Mouse (Mus musculus): ENCODE data around the gene Lmln. TPM values are rescaled to one million over a fixed set of nuclear protein-coding genes. Genes with fewer than 3 reads are reported as not detected.

Lmln gene
- polyA plus RNA-seq, 1 experiment from 2014 or later, result 3.3 TPM

DNA sequence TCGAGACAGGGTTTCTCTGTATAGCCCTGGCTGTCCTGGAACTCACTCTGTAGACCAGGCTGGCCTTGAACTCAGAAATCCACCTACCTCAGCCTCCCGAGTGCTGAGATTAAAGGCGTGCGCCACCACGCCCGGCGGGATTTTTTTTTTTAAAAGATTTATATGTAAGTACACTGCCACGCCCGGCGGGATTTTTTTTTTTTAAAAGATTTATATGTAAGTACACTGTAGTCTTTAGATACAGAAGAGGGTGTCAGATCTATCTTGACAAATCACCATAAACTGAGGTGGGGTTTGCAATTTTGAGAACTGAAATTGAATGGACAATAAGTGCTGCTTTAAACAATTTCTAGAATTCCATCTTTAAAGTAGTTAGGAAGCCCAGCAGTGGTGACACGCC, 921 bp upstream of the Lmln start:
- Histone ChIP-seq H3K4me1 (ENCODE audit: control insufficient read depth, insufficient read depth, low read length) (peaks cover 13% of the 10 kb centered on the region), H3K4me3 (ENCODE audit: low read depth, low read length) (peak overlapping the region; percentile 74; the same call in 1 of the 2 replicates), H3K4me2 (peak overlapping the region; percentile 78), H3K9ac (ENCODE audit: low read depth, low read length) (peak overlapping the region; percentile 74; the same call in 1 of the 2 replicates), H3K27ac (ENCODE audit: low read depth, low read length) (peak overlapping the region; percentile 86), H3K36me3 (ENCODE audit: control insufficient read depth, insufficient read depth, low read length) (peaks cover 21% of the 10 kb centered on the region), H3K9me3 (replicated peaks; ENCODE audit: control insufficient read depth, low read length) (no peaks in the 10 kb centered on the region), H3K27me3 (ENCODE audit: control insufficient read depth, insufficient read depth, low read length) (no peaks in the 10 kb centered on the region)
- no peak for ATAC-seq (replicated peaks; ENCODE audit: insufficient number of reproducible peaks, low FRiP score, low TSS enrichment)
- WGBS (ENCODE audit: insufficient replicate concordance), result 51% methylated on average over 11 of the region's 11 CpGs

DNA sequence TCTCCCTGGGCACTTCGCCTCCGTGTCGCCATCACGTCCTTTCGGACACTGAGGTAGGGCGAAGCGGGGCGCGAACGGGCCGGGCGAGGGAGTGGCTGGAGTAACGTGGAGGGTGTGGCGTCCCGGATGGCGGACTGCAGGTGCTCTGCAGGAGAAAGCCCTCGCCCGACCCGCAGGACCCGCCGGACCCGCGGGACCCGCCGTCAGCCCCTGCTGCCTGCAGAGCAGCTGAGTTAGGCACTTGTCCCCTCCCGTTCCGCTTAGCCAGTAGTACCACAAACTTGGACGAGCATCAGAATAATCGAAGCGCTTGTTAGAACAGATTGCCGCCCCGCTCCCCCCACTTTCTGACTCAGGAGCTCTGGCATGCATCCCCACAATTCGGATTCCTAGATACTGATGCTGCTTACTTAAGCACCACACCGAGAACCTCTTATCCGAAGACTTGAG, 386 bp downstream of the Lmln start:
- peaks cover 10% of the 10 kb centered on the region for H3K4me1 ChIP-seq (ENCODE audit: control insufficient read depth, insufficient read depth, low read length)
- WGBS (ENCODE audit: insufficient replicate concordance), result under 1% methylated on average over 35 of the region's 35 CpGs
- H3K4me2 ChIP-seq, result peak overlapping the region; percentile 78
- peak overlapping the region; percentile 86; the same call in 1 of the 2 replicates for H3K27ac ChIP-seq (ENCODE audit: low read depth, low read length)
- H3K9ac ChIP-seq (ENCODE audit: low read depth, low read length), result peak overlapping the region; percentile 74
- peaks cover 21% of the 10 kb centered on the region for H3K36me3 ChIP-seq (ENCODE audit: control insufficient read depth, insufficient read depth, low read length)
- peak overlapping the region; percentile 74 for H3K4me3 ChIP-seq (ENCODE audit: low read depth, low read length)
- ATAC-seq (replicated peaks; ENCODE audit: insufficient number of reproducible peaks, low FRiP score, low TSS enrichment), result peak; percentile 73
- no peaks in the 10 kb centered on the region for H3K27me3 ChIP-seq (ENCODE audit: control insufficient read depth, insufficient read depth, low read length)
- no peaks in the 10 kb centered on the region for H3K9me3 ChIP-seq (replicated peaks; ENCODE audit: control insufficient read depth, low read length)

DNA sequence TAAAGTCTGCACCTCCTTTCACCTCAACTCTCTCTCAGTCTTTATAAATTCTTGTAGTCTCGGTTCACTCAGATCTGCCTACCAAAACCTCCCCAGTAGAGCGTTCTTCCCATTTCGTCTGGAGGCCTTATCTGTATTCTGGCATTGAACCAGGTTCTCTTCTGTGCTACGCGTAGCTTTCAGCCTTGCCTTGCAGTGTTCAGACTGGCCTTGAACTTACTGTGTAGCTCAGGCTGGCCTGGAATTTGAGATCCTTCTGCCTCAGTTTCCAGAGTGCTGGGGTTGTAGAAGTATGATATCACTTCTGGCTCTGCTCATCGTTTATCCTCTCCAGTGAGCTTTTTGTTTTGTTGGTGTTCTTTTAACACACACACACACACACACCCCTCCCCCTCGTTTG, 946 bp downstream of the Lmln start:
- H3K4me1 ChIP-seq (ENCODE audit: control insufficient read depth, insufficient read depth, low read length), result peaks cover 5% of the 10 kb centered on the region
- H3K36me3 ChIP-seq (ENCODE audit: control insufficient read depth, insufficient read depth, low read length), result peaks cover 19% of the 10 kb centered on the region
- ATAC-seq (replicated peaks; ENCODE audit: insufficient number of reproducible peaks, low FRiP score, low TSS enrichment), result no peak
- H3K27me3 ChIP-seq (ENCODE audit: control insufficient read depth, insufficient read depth, low read length), result no peaks in the 10 kb centered on the region
- no peak overlapping the region for H3K27ac ChIP-seq (ENCODE audit: low read depth, low read length)
- peak overlapping the region; percentile 78 for H3K4me2 ChIP-seq
- H3K9me3 ChIP-seq (replicated peaks; ENCODE audit: control insufficient read depth, low read length), result no peaks in the 10 kb centered on the region
- peak overlapping the region; percentile 74 for H3K4me3 ChIP-seq (ENCODE audit: low read depth, low read length)
- WGBS (ENCODE audit: insufficient replicate concordance), result 19% methylated on average over 7 of the region's 7 CpGs
- H3K9ac ChIP-seq (ENCODE audit: low read depth, low read length), result peak overlapping the region; percentile 74

DNA sequence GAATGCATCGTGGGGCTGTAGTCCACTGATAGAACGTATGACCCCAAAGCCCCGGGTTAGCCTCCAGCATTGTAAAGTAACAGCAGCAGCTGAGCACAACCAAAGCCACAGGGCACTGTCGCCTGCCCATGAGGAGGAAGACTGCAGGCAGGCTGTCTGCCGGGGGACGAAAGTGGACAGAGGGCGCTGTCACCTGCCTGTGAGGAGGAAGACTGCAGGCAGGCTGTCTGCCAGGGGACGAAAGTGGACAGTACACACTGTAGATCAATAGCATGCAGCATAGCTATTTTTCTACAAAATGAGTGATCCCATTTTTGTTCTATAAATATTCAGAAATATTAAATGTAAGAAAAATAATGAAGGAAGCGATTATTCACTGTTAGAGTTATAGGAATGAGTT, 2.3 kb downstream of the Lmln start:
- Histone ChIP-seq H3K36me3 (ENCODE audit: control insufficient read depth, insufficient read depth, low read length) (peaks cover 7% of the 10 kb centered on the region), H3K27me3 (ENCODE audit: control insufficient read depth, insufficient read depth, low read length) (no peaks in the 10 kb centered on the region), H3K4me1 (ENCODE audit: control insufficient read depth, insufficient read depth, low read length) (peaks cover 2% of the 10 kb centered on the region; the same call in 1 of the 2 replicates), H3K9ac (ENCODE audit: low read depth, low read length) (no peak overlapping the region), H3K4me2 (no peak overlapping the region), H3K9me3 (replicated peaks; ENCODE audit: control insufficient read depth, low read length) (no peaks in the 10 kb centered on the region), H3K27ac (ENCODE audit: low read depth, low read length) (no peak overlapping the region), H3K4me3 (ENCODE audit: low read depth, low read length) (no peak overlapping the region)
- 77% methylated on average over 9 of the region's 9 CpGs for WGBS (ENCODE audit: insufficient replicate concordance)
- no peak for ATAC-seq (replicated peaks; ENCODE audit: insufficient number of reproducible peaks, low FRiP score, low TSS enrichment)

DNA sequence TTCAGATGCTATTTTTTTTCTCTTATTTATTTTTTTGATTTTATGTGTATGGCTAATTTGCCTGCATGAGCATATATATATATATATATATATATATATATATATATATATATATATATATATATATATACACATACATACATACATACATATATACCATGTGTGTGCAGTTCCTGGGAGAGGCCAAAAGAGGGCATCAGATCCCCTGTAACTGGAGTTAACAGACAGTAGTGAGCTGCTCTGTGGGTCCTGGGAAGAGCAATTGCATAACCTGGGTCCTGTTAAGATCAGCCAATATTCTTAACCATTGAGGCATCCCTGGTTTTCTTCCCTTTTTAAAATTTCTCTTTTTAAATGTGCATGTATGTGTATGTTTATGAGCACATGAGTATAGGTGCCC, 8.6 kb downstream of the Lmln start:
- Histone ChIP-seq H3K4me1 (ENCODE audit: control insufficient read depth, insufficient read depth, low read length) (no peaks in the 10 kb centered on the region), H3K27ac (ENCODE audit: low read depth, low read length) (no peak overlapping the region), H3K9me3 (replicated peaks; ENCODE audit: control insufficient read depth, low read length) (no peaks in the 10 kb centered on the region), H3K9ac (ENCODE audit: low read depth, low read length) (no peak overlapping the region), H3K4me2 (no peak overlapping the region), H3K27me3 (ENCODE audit: control insufficient read depth, insufficient read depth, low read length) (no peaks in the 10 kb centered on the region), H3K36me3 (ENCODE audit: control insufficient read depth, insufficient read depth, low read length) (peaks cover 2% of the 10 kb centered on the region; the same call in 1 of the 2 replicates), H3K4me3 (ENCODE audit: low read depth, low read length) (no peak overlapping the region)
- no peak for ATAC-seq (replicated peaks; ENCODE audit: insufficient number of reproducible peaks, low FRiP score, low TSS enrichment)

DNA sequence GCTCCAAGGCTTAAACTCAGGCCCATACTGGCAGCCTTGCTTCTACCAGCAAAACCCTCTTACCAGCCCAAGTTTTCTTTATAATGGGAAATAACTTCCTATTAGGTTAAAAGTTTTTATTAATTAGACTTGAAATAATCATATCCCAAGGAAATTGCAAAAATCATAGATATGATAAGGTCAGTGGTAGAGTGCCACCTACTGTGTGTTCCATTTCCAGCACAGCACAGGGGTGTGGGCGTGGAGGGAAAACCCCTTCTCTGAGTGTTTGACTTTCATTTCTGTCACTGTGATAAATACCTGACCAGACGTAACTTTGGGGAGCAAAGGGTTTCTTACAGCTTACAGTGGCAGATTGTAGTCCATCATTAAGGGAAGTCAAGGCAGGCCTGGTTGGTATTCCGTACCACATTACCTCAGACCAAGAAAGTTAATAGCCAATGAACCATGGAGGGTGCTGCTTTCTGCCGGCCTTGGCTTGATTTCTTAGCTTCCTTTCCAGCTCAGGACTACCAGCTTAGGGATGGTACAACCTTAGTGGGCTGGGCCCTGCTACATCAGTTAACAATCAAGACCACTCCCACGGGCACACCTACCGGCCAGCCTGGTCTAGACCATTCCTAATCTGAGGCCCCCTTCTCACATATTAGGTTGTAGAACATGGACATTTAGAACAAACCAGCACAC, 10.7 kb downstream of the Lmln start:
- no peaks in the 10 kb centered on the region for H3K4me1 ChIP-seq (ENCODE audit: control insufficient read depth, insufficient read depth, low read length)

DNA sequence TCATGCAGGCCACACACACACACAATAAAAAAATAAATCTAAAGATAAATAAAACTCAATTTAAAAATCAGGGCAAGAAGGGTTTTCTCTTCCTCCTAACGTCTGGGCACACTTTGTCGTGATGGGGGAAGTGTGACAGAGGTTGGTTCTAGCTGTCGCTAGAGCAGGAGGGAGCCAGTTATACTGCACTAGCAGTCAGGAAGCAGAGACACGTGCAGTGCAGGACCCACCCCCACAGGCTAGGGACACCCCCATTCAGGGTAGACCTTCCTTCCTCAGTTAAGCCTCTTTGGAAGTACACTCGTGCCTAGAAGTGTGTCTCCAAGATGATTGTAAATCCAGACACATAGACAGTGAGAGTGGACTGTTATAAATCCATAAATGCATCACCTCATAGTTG, 12.6 kb downstream of the Lmln start:
- 83% methylated on average over 5 of the region's 5 CpGs for WGBS (ENCODE audit: insufficient replicate concordance)
- no peak overlapping the region for H3K4me2 ChIP-seq
- no peaks in the 10 kb centered on the region for H3K4me1 ChIP-seq (ENCODE audit: control insufficient read depth, insufficient read depth, low read length)
- no peak overlapping the region for H3K4me3 ChIP-seq (ENCODE audit: low read depth, low read length)
- peaks cover 2% of the 10 kb centered on the region; the same call in 1 of the 2 replicates for H3K36me3 ChIP-seq (ENCODE audit: control insufficient read depth, insufficient read depth, low read length)
- no peak overlapping the region for H3K27ac ChIP-seq (ENCODE audit: low read depth, low read length)
- H3K9me3 ChIP-seq (replicated peaks; ENCODE audit: control insufficient read depth, low read length), result no peaks in the 10 kb centered on the region
- no peak overlapping the region for H3K9ac ChIP-seq (ENCODE audit: low read depth, low read length)
- ATAC-seq (replicated peaks; ENCODE audit: insufficient number of reproducible peaks, low FRiP score, low TSS enrichment), result no peak
- no peaks in the 10 kb centered on the region for H3K27me3 ChIP-seq (ENCODE audit: control insufficient read depth, insufficient read depth, low read length)

More for the DNA sequence above, 10.7 kb downstream of the Lmln start:
- Histone ChIP-seq H3K4me3 (ENCODE audit: low read depth, low read length) (no peak overlapping the region), H3K27ac (ENCODE audit: low read depth, low read length) (no peak overlapping the region), H3K4me2 (no peak overlapping the region), H3K9ac (ENCODE audit: low read depth, low read length) (no peak overlapping the region), H3K9me3 (replicated peaks; ENCODE audit: control insufficient read depth, low read length) (no peaks in the 10 kb centered on the region), H3K36me3 (ENCODE audit: control insufficient read depth, insufficient read depth, low read length) (peaks cover 2% of the 10 kb centered on the region; the same call in 1 of the 2 replicates), H3K27me3 (ENCODE audit: control insufficient read depth, insufficient read depth, low read length) (no peaks in the 10 kb centered on the region)
- no peak for ATAC-seq (replicated peaks; ENCODE audit: insufficient number of reproducible peaks, low FRiP score, low TSS enrichment)
- 84% methylated on average over 6 of the region's 6 CpGs for WGBS (ENCODE audit: insufficient replicate concordance)

DNA sequence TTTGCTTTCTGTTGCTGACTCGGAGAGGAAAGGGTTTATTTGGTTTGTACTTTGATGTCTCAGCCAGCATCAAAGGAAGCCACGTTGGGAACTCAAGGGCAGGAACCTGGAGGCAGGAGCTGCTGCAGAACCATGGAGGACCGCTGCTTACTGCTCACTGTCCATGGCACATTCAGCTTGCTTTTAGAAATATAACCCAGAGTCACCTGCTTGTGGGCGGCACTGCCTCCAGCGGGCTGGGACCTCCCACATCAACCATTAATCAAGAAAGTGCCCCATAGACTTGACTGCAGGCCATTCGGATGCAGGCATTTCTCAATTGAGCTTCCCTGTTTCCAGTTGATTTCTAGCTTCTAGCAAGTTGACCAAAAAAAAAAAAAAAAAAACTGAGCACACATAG, 13.8 kb downstream of the Lmln start:
- WGBS (ENCODE audit: insufficient replicate concordance), result 76% methylated on average over 6 of the region's 6 CpGs
- H3K9ac ChIP-seq (ENCODE audit: low read depth, low read length), result no peak overlapping the region
- H3K4me2 ChIP-seq, result no peak overlapping the region
- H3K36me3 ChIP-seq (ENCODE audit: control insufficient read depth, insufficient read depth, low read length), result peaks cover 2% of the 10 kb centered on the region; the same call in 1 of the 2 replicates
- ATAC-seq (replicated peaks; ENCODE audit: insufficient number of reproducible peaks, low FRiP score, low TSS enrichment), result no peak
- H3K4me1 ChIP-seq (ENCODE audit: control insufficient read depth, insufficient read depth, low read length), result no peaks in the 10 kb centered on the region
- no peaks in the 10 kb centered on the region for H3K27me3 ChIP-seq (ENCODE audit: control insufficient read depth, insufficient read depth, low read length)
- H3K4me3 ChIP-seq (ENCODE audit: low read depth, low read length), result no peak overlapping the region
- H3K9me3 ChIP-seq (replicated peaks; ENCODE audit: control insufficient read depth, low read length), result no peaks in the 10 kb centered on the region
- H3K27ac ChIP-seq (ENCODE audit: low read depth, low read length), result no peak overlapping the region
